Mouse (Mus musculus): Measurements from ENCODE around the gene Masp1.

GRCm38 (mm10) chr16:23513401-23513800 is 7.2 kb downstream of the Masp1 start:
- no peak for TF ChIP-seq CTCF (IDR thresholded peaks at IDR 0.05; ENCODE audit: low read depth)
- no peak for TF ChIP-seq EP300 (IDR thresholded peaks at IDR 0.05; ENCODE audit: low read depth)
